Mouse (Mus musculus): ENCODE results near the gene B4galnt3. TPM values are rescaled to one million over a fixed set of nuclear protein-coding genes. Genes with fewer than 3 reads are reported as not detected.

B4galnt3 gene
- polyA plus RNA-seq, 1 experiment from 2014 or later, result 0.10 TPM

- Histone ChIP-seq H3K4me1 (replicated peaks) (no peaks in the 10 kb centered on the region), H3K4me3 (replicated peaks) (no peak overlapping the region), H3K9ac (no peak overlapping the region), H3K4me2 (no peak overlapping the region), H3K27me3 (peaks cover 7% of the 10 kb centered on the region; the same call in 1 of the 2 replicates), H3K36me3 (replicated peaks) (no peaks in the 10 kb centered on the region), H3K9me3 (replicated peaks) (no peaks in the 10 kb centered on the region), H3K27ac (replicated peaks) (no peak overlapping the region)
- no peak for ATAC-seq (ENCODE audit: insufficient read depth)
- 66% methylated on average over 5 of the region's 5 CpGs for WGBS (ENCODE audit: insufficient replicate concordance)
These were observed 47.7 kb downstream of the B4galnt3 start for GRCm38 (mm10) chr6:120246676-120247075.

- ATAC-seq (ENCODE audit: insufficient read depth), result no peak
These were observed 51.1 kb downstream of the B4galnt3 start for GRCm38 (mm10) chr6:120243250-120243649.

GRCm38 (mm10) chr6:120242530-120242929, 51.8 kb downstream of the B4galnt3 start:
- no peak for ATAC-seq (ENCODE audit: insufficient read depth)

More at GRCm38 (mm10) chr6:120243250-120243649, 51.1 kb downstream of the B4galnt3 start:
- WGBS (ENCODE audit: insufficient replicate concordance), result 58% methylated on average over 8 of the region's 8 CpGs
- H3K9ac ChIP-seq, result no peak overlapping the region
- H3K36me3 ChIP-seq (replicated peaks), result no peaks in the 10 kb centered on the region
- H3K27me3 ChIP-seq, result no peaks in the 10 kb centered on the region
- H3K27ac ChIP-seq (replicated peaks), result no peak overlapping the region
- no peak overlapping the region for H3K4me2 ChIP-seq
- no peaks in the 10 kb centered on the region for H3K4me1 ChIP-seq (replicated peaks)
- no peaks in the 10 kb centered on the region for H3K9me3 ChIP-seq (replicated peaks)
- no peak overlapping the region for H3K4me3 ChIP-seq (replicated peaks)

GRCm38 (mm10) chr6:120241453-120241852, 52.9 kb downstream of the B4galnt3 start:
- ATAC-seq (ENCODE audit: insufficient read depth), result no peak
- Histone ChIP-seq H3K9ac (no peak overlapping the region), H3K4me1 (replicated peaks) (no peaks in the 10 kb centered on the region), H3K9me3 (replicated peaks) (no peaks in the 10 kb centered on the region), H3K27ac (replicated peaks) (no peak overlapping the region), H3K27me3 (no peaks in the 10 kb centered on the region), H3K36me3 (replicated peaks) (no peaks in the 10 kb centered on the region), H3K4me2 (no peak overlapping the region), H3K4me3 (replicated peaks) (no peak overlapping the region)
- 78% methylated on average over 12 of the region's 12 CpGs for WGBS (ENCODE audit: insufficient replicate concordance)

More at GRCm38 (mm10) chr6:120242530-120242929, 51.8 kb downstream of the B4galnt3 start:
- H3K27me3 ChIP-seq, result no peaks in the 10 kb centered on the region
- H3K4me2 ChIP-seq, result no peak overlapping the region
- H3K27ac ChIP-seq (replicated peaks), result no peak overlapping the region
- H3K36me3 ChIP-seq (replicated peaks), result no peaks in the 10 kb centered on the region
- 66% methylated on average over 8 of the region's 8 CpGs for WGBS (ENCODE audit: insufficient replicate concordance)
- H3K4me3 ChIP-seq (replicated peaks), result no peak overlapping the region
- H3K9me3 ChIP-seq (replicated peaks), result no peaks in the 10 kb centered on the region
- no peak overlapping the region for H3K9ac ChIP-seq
- no peaks in the 10 kb centered on the region for H3K4me1 ChIP-seq (replicated peaks)

- no peak for ATAC-seq (ENCODE audit: insufficient read depth)
- peaks cover 4% of the 10 kb centered on the region; the same call in 1 of the 2 replicates for H3K27me3 ChIP-seq
- H3K36me3 ChIP-seq (replicated peaks), result no peaks in the 10 kb centered on the region
- 75% methylated on average over 5 of the region's 5 CpGs for WGBS (ENCODE audit: insufficient replicate concordance)
- H3K9ac ChIP-seq, result no peak overlapping the region
- H3K4me3 ChIP-seq (replicated peaks), result no peak overlapping the region
- no peaks in the 10 kb centered on the region for H3K4me1 ChIP-seq (replicated peaks)
- no peak overlapping the region for H3K4me2 ChIP-seq
- no peaks in the 10 kb centered on the region for H3K9me3 ChIP-seq (replicated peaks)
- no peak overlapping the region for H3K27ac ChIP-seq (replicated peaks)
These were observed 53.9 kb downstream of the B4galnt3 start for GRCm38 (mm10) chr6:120240461-120240860.

- Histone ChIP-seq H3K9me3 (replicated peaks) (no peaks in the 10 kb centered on the region), H3K27ac (replicated peaks) (no peak overlapping the region), H3K4me3 (replicated peaks) (no peak overlapping the region), H3K9ac (no peak overlapping the region), H3K27me3 (peaks cover 33% of the 10 kb centered on the region), H3K4me2 (no peak overlapping the region), H3K36me3 (replicated peaks) (no peaks in the 10 kb centered on the region), H3K4me1 (replicated peaks) (no peaks in the 10 kb centered on the region)
- ATAC-seq (ENCODE audit: insufficient read depth), result no peak
- 55% methylated on average over 7 of the region's 7 CpGs for WGBS (ENCODE audit: insufficient replicate concordance)
These were observed 58.5 kb downstream of the B4galnt3 start for GRCm38 (mm10) chr6:120235874-120236273.

GRCm38 (mm10) chr6:120232885-120233284, 61.5 kb downstream of the B4galnt3 start:
- H3K36me3 ChIP-seq (replicated peaks), result no peaks in the 10 kb centered on the region
- H3K9me3 ChIP-seq (replicated peaks), result no peaks in the 10 kb centered on the region
- no peak overlapping the region for H3K4me3 ChIP-seq (replicated peaks)
- H3K4me1 ChIP-seq (replicated peaks), result no peaks in the 10 kb centered on the region
- no peak overlapping the region for H3K9ac ChIP-seq
- 79% methylated on average over 6 of the region's 6 CpGs for WGBS (ENCODE audit: insufficient replicate concordance)
- H3K4me2 ChIP-seq, result no peak overlapping the region
- peaks cover 40% of the 10 kb centered on the region for H3K27me3 ChIP-seq
- no peak for ATAC-seq (ENCODE audit: insufficient read depth)
- H3K27ac ChIP-seq (replicated peaks), result no peak overlapping the region

GRCm38 (mm10) chr6:120230441-120230840, 63.9 kb downstream of the B4galnt3 start:
- Histone ChIP-seq H3K4me1 (replicated peaks) (no peaks in the 10 kb centered on the region), H3K36me3 (replicated peaks) (no peaks in the 10 kb centered on the region), H3K9me3 (replicated peaks) (no peaks in the 10 kb centered on the region), H3K4me2 (no peak overlapping the region), H3K9ac (no peak overlapping the region), H3K27me3 (peaks cover 43% of the 10 kb centered on the region), H3K27ac (replicated peaks) (no peak overlapping the region), H3K4me3 (replicated peaks) (no peak overlapping the region)
- ATAC-seq (ENCODE audit: insufficient read depth), result no peak
- WGBS (ENCODE audit: insufficient replicate concordance), result 32% methylated on average over 1 of the region's 1 CpGs

- H3K9ac ChIP-seq, result no peak overlapping the region
- H3K36me3 ChIP-seq (replicated peaks), result no peaks in the 10 kb centered on the region
- H3K4me2 ChIP-seq, result no peak overlapping the region
- H3K4me3 ChIP-seq (replicated peaks), result no peak overlapping the region
- no peaks in the 10 kb centered on the region for H3K9me3 ChIP-seq (replicated peaks)
- H3K27ac ChIP-seq (replicated peaks), result no peak overlapping the region
- H3K27me3 ChIP-seq, result peaks cover 42% of the 10 kb centered on the region
- ATAC-seq (ENCODE audit: insufficient read depth), result no peak
- H3K4me1 ChIP-seq (replicated peaks), result no peaks in the 10 kb centered on the region
- 52% methylated on average over 7 of the region's 7 CpGs for WGBS (ENCODE audit: insufficient replicate concordance)
These were observed 64.6 kb downstream of the B4galnt3 start for GRCm38 (mm10) chr6:120229806-120230205.

- Histone ChIP-seq H3K27me3 (peaks cover 29% of the 10 kb centered on the region), H3K4me1 (replicated peaks) (no peaks in the 10 kb centered on the region), H3K9me3 (replicated peaks) (no peaks in the 10 kb centered on the region), H3K9ac (no peak overlapping the region), H3K27ac (replicated peaks) (no peak overlapping the region), H3K4me3 (replicated peaks) (no peak overlapping the region), H3K4me2 (no peak overlapping the region), H3K36me3 (replicated peaks) (no peaks in the 10 kb centered on the region)
- 63% methylated on average over 7 of the region's 7 CpGs for WGBS (ENCODE audit: insufficient replicate concordance)
- ATAC-seq (ENCODE audit: insufficient read depth), result no peak
These were observed 67.3 kb downstream of the B4galnt3 start for GRCm38 (mm10) chr6:120227068-120227467.

- 52% methylated on average over 6 of the region's 6 CpGs for WGBS (ENCODE audit: insufficient replicate concordance)
- no peak for ATAC-seq (ENCODE audit: insufficient read depth)
These were observed 69.0 kb downstream of the B4galnt3 start for GRCm38 (mm10) chr6:120225355-120225754.

GRCm38 (mm10) chr6:120222669-120223068, 71.7 kb downstream of the B4galnt3 start:
- no peaks in the 10 kb centered on the region for H3K9me3 ChIP-seq (replicated peaks)
- H3K4me1 ChIP-seq (replicated peaks), result peaks cover 18% of the 10 kb centered on the region
- no peak overlapping the region for H3K9ac ChIP-seq
- no peak overlapping the region for H3K27ac ChIP-seq (replicated peaks)
- 25% methylated on average over 6 of the region's 6 CpGs for WGBS (ENCODE audit: insufficient replicate concordance)
- H3K27me3 ChIP-seq, result peaks cover 21% of the 10 kb centered on the region
- no peaks in the 10 kb centered on the region for H3K36me3 ChIP-seq (replicated peaks)
- no peak overlapping the region for H3K4me3 ChIP-seq (replicated peaks)
- no peak overlapping the region for H3K4me2 ChIP-seq
- ATAC-seq (ENCODE audit: insufficient read depth), result no peak

More at GRCm38 (mm10) chr6:120225355-120225754, 69.0 kb downstream of the B4galnt3 start:
- peaks cover 24% of the 10 kb centered on the region for H3K27me3 ChIP-seq
- H3K4me1 ChIP-seq (replicated peaks), result peaks cover 6% of the 10 kb centered on the region; the same call in 1 of the 2 replicates
- H3K36me3 ChIP-seq (replicated peaks), result no peaks in the 10 kb centered on the region
- no peak overlapping the region for H3K4me2 ChIP-seq
- H3K9ac ChIP-seq, result no peak overlapping the region
- H3K9me3 ChIP-seq (replicated peaks), result no peaks in the 10 kb centered on the region
- no peak overlapping the region for H3K4me3 ChIP-seq (replicated peaks)
- H3K27ac ChIP-seq (replicated peaks), result no peak overlapping the region
